Mouse (Mus musculus) midbrain, embryonic 10.5 days (tissue): ENCODE measurements around the gene Hic1. TPM values are rescaled to one million over a fixed set of nuclear protein-coding genes. Genes with fewer than 3 reads are reported as not detected.
"Not testable (repeated sequence)": the region's sequence is repeated elsewhere in the genome, so short reads cannot be mapped to it uniquely, and the experiment has no call there.

Experiments
- DNase-seq: peaks from one replicate; pipeline ENCODE4 v3.0.0-alpha.2; 2017; ENCODE audit warnings: low spot score
- H3K27ac ChIP-seq: fragments of 300-500 bp; sonication (generic); replicated peaks from 2 replicates; pipeline ENCODE4 v1.5.1; 2016; ENCODE audit warnings: mild to moderate bottlenecking
- H3K27me3 ChIP-seq: fragments of 300-500 bp; sonication (generic); 2 replicates; pipeline ENCODE4 v1.6.1; 2016; ENCODE audit warnings: low read depth, mild to moderate bottlenecking; ENCODE audit not compliant: poor library complexity, severe bottlenecking
- H3K36me3 ChIP-seq: fragments of 300-500 bp; sonication (generic); 2 replicates; pipeline ENCODE4 v1.6.1; 2016; ENCODE audit warnings: mild to moderate bottlenecking, moderate library complexity
- H3K4me1 ChIP-seq: fragments of 300-500 bp; sonication (generic); 2 replicates; pipeline ENCODE4 v1.6.1; 2016
- H3K4me3 ChIP-seq: fragments of 300-500 bp; sonication (generic); 2 replicates; pipeline ENCODE4 v1.5.1; 2016; ENCODE audit warnings: mild to moderate bottlenecking, moderate library complexity
- H3K9me3 ChIP-seq: fragments of 300-500 bp; sonication (generic); replicated peaks from 2 replicates; pipeline ENCODE4 v1.6.1; 2016; ENCODE audit warnings: mild to moderate bottlenecking
- WGBS: fragments of 180-500 bp; shearing (Covaris S2); methylation state at CpG from one replicate; pipeline ENCODE4 v1.1.7; 2016; 5-methylcytosine and 5-hydroxymethylcytosine counted together
- polyA plus RNA-seq: library from polyadenylated mRNA; unstranded; fragments of >200 nt; fragmentation: Nextera tagmentation; extraction: Ambion mirVana; gene quantifications from 2 replicates; pipeline ENCODE4 v1.2.1, GENCODE M21; 2016

Hic1 gene
- polyA plus RNA-seq, 1 experiment from 2014 or later: 0.32 TPM

- no peak for DNase-seq
- H3K27ac ChIP-seq: peak overlapping the region; percentile 78
These were observed 20.5 kb upstream of the Hic1 start for GRCm38 (mm10) chr11:75189713-75190370.

DNA sequence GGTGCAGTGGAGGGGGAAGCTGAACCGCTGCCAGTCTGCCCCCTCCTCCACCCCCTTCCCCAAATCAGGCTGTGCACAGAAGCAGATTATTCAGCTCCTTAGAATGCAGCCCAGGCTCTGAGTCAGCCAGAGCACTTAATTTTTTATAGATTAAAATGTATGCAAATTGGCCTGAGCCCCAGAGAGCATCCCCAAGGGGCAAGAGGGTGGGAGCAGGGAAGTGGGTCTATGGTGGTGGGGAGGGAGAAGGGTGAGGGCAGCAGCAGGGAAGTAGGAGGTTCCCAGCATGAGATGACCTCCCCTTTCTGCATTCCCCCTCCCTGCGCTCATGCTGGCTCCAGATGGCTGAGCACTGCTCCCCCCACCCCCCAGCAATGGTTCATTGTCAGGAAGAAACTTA lies 15.7 kb upstream of the Hic1 start:
- 56% methylated on average over 2 of the region's 2 CpGs for WGBS
- H3K27me3 ChIP-seq: no peaks in the 10 kb centered on the region
- H3K4me3 ChIP-seq: no peak overlapping the region
- H3K27ac ChIP-seq: 0 out of 2 replicates have a peak overlapping the region, but pooled peaks have one; percentile 13
- H3K9me3 ChIP-seq: no peaks in the 10 kb centered on the region
- H3K4me1 ChIP-seq: peaks cover 24% of the 10 kb centered on the region
- no peak for DNase-seq
- H3K36me3 ChIP-seq: peaks cover 57% of the 10 kb centered on the region

More at GRCm38 (mm10) chr11:75189713-75190370, 20.5 kb upstream of the Hic1 start:
- Histone ChIP-seq H3K4me3 (peak overlapping the region; percentile 80), H3K9me3 (no peaks in the 10 kb centered on the region), H3K36me3 (peaks cover 9% of the 10 kb centered on the region; the same call in 1 of the 2 replicates), H3K27me3 (peaks cover 43% of the 10 kb centered on the region), H3K4me1 (peaks cover 57% of the 10 kb centered on the region)
- WGBS: under 1% methylated on average over 22 of the region's 22 CpGs

DNA sequence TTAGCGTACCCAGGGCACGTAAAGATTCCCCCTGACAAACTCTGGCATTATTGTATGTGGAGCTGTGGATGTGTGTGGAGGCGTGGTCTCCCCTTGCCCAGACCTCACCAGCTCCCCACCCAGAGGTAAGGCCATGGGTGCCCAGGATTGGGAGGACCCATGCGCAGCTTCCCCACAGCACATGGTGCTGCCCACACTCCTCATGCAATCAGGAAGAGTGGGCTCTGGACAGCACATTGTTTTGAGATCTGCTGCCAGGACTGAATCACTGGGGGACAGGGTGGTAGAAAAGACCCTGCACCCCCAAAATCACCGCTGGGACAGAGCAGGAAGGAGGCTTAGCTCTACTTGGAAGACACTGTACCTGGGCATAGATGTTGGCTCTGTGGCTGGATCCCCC lies 15.3 kb upstream of the Hic1 start:
- no peak for DNase-seq
- Histone ChIP-seq H3K4me1 (peaks cover 23% of the 10 kb centered on the region), H3K9me3 (no peaks in the 10 kb centered on the region), H3K27me3 (no peaks in the 10 kb centered on the region), H3K4me3 (no peak overlapping the region), H3K36me3 (peaks cover 57% of the 10 kb centered on the region), H3K27ac (0 out of 2 replicates have a peak overlapping the region, but pooled peaks have one; percentile 13)
- WGBS: 89% methylated on average over 5 of the region's 5 CpGs

- Histone ChIP-seq H3K27me3 (no peaks in the 10 kb centered on the region), H3K4me1 (peaks cover 23% of the 10 kb centered on the region), H3K4me3 (no peak overlapping the region), H3K27ac (no peak overlapping the region), H3K36me3 (peaks cover 57% of the 10 kb centered on the region), H3K9me3 (no peaks in the 10 kb centered on the region)
- no peak for DNase-seq
- 77% methylated on average over 2 of the region's 2 CpGs for WGBS
These were observed 14.7 kb upstream of the Hic1 start for GRCm38 (mm10) chr11:75183917-75184570.

- Histone ChIP-seq H3K27me3 (peaks cover 21% of the 10 kb centered on the region), H3K9me3 (no peaks in the 10 kb centered on the region), H3K27ac (peak within 1 kb of the TSS; percentile 89), H3K4me1 (peaks cover 31% of the 10 kb centered on the region), H3K36me3 (peaks cover 55% of the 10 kb centered on the region), H3K4me3 (peak within 1 kb of the TSS; percentile 82)
- DNase-seq: peak; percentile 94
- WGBS: under 1% methylated on average over 33 of the region's 33 CpGs
These were observed 9.4 kb upstream of the Hic1 start, which contains the start of gene Ovca2 for GRCm38 (mm10) chr11:75178672-75179208. Ovca2 (minus strand) TSS chr11:75178835.

GRCm38 (mm10) chr11:75178011-75178410 lies 8.7 kb upstream of the Hic1 start:
- H3K4me1 ChIP-seq: peaks cover 39% of the 10 kb centered on the region
- peak overlapping the region; percentile 89 for H3K27ac ChIP-seq
- DNase-seq: no peak
- peak overlapping the region; percentile 82 for H3K4me3 ChIP-seq
- WGBS: 54% methylated on average over 12 of the region's 12 CpGs
- H3K9me3 ChIP-seq: no peaks in the 10 kb centered on the region
- peaks cover 28% of the 10 kb centered on the region for H3K27me3 ChIP-seq
- H3K36me3 ChIP-seq: peaks cover 48% of the 10 kb centered on the region

GRCm38 (mm10) chr11:75174574-75174973 lies 5.3 kb upstream of the Hic1 start:
- DNase-seq, H3K9me3 ChIP-seq, H3K27ac ChIP-seq, H3K4me3 ChIP-seq: not testable (repeated sequence)
- peaks cover 63% of the 10 kb centered on the region for H3K27me3 ChIP-seq
- WGBS: 78% methylated on average over 6 of the region's 6 CpGs
- peaks cover 70% of the 10 kb centered on the region for H3K4me1 ChIP-seq
- H3K36me3 ChIP-seq: peaks cover 18% of the 10 kb centered on the region

GRCm38 (mm10) chr11:75173799-75174165 lies 4.5 kb upstream of the Hic1 start:
- 3% methylated on average over 15 of the region's 15 CpGs for WGBS
- no peaks in the 10 kb centered on the region for H3K9me3 ChIP-seq
- peak overlapping the region; percentile 79 for H3K4me3 ChIP-seq
- H3K27ac ChIP-seq: peak overlapping the region; percentile 78
- DNase-seq: no peak
- H3K27me3 ChIP-seq: peaks cover 70% of the 10 kb centered on the region
- peaks cover 18% of the 10 kb centered on the region for H3K36me3 ChIP-seq
- H3K4me1 ChIP-seq: peaks cover 70% of the 10 kb centered on the region

DNA sequence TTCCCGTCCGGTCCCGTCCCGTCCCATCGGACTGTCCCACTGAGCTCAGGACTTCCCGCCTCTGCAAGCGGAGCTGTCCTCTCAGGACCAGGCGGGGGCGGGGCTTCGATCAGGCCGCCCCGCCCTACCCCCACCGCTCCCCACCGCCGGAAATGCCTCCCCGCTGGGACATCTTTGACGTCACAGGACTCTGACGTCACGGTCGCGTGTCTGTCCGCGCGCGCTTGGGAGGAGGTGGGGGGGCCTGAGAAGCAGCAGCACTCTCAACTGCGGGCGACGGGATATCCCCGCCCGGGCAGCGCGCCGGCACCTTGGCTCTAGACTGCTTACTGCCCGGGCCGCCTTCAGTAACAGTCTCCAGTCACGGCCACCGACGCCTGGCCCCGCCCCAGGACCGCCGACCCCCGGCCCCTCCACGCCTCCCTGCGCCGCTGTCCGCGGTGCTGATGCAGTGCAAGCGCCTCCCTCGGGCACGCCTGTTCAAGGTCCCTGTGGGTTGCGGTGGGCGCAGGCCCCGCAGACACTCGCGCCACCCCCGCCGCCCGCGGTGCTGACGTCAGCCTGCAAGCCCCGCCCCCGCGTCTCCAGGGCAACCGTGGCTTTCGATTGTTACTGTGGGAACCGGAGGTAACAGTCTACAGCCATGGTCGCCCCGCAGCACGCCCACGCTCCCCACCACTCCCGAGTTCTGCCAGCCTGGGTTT lies 3.9 kb upstream of the Hic1 start:
- Histone ChIP-seq H3K27me3 (peaks cover 76% of the 10 kb centered on the region), H3K9me3 (no peaks in the 10 kb centered on the region), H3K4me1 (peaks cover 71% of the 10 kb centered on the region), H3K4me3 (peak overlapping the region; percentile 79), H3K27ac (peak overlapping the region; percentile 78), H3K36me3 (peaks cover 18% of the 10 kb centered on the region)
- under 1% methylated on average over 71 of the region's 71 CpGs for WGBS
- peak; percentile 87 for DNase-seq

DNA sequence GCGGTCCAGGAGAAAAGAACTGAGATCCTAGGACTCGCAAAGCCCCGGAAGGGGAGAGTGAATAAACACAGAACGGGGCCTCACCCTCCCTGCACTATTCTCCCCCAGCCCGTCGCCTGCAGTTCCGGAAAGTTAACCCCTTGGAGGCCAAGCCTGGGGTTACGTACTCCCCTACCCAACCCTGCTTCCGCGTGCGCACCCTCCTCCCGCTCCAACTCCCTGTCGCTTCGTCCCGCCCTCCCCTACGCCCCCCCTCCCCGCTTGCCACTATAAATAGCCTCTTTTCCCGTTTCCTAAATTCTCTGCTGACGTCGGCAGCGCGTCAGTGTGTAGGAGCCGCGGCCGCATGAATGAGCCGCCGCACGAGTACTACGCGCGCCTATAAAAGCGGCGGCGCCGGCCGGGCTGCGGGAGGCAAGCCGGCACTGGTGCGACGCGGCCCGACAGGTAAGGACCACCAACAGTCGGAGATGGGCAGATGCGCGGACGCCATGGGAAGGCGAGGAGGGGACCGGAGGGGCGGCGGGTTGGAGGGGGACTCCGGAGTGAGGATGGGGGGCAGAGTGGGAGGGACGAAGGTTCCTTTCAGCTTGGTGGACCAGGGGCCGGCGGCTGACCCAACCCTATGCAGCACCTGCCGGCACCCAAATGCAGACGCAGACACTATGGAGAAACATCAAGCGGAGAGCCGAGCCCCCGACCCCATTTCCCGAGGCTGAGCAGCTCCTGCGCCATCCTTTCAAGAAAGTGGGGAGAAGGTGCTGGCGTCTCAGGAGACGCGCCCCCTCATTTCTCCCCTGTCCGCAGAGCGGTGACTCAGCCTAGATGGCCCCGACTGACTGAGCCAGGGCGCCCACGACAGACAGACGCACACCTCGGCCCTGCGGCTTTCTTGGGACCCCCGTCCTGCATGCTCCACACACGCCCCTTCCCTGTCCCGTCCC lies 3.1 kb upstream of the Hic1 start:
- Histone ChIP-seq H3K4me3 (peak overlapping the region; percentile 79), H3K36me3 (peaks cover 12% of the 10 kb centered on the region), H3K27me3 (peaks cover 84% of the 10 kb centered on the region), H3K27ac (peak overlapping the region; percentile 78; the same call in 1 of the 2 replicates), H3K4me1 (peaks cover 71% of the 10 kb centered on the region), H3K9me3 (no peaks in the 10 kb centered on the region)
- under 1% methylated on average over 74 of the region's 75 CpGs for WGBS
- peak; percentile 52 for DNase-seq

DNA sequence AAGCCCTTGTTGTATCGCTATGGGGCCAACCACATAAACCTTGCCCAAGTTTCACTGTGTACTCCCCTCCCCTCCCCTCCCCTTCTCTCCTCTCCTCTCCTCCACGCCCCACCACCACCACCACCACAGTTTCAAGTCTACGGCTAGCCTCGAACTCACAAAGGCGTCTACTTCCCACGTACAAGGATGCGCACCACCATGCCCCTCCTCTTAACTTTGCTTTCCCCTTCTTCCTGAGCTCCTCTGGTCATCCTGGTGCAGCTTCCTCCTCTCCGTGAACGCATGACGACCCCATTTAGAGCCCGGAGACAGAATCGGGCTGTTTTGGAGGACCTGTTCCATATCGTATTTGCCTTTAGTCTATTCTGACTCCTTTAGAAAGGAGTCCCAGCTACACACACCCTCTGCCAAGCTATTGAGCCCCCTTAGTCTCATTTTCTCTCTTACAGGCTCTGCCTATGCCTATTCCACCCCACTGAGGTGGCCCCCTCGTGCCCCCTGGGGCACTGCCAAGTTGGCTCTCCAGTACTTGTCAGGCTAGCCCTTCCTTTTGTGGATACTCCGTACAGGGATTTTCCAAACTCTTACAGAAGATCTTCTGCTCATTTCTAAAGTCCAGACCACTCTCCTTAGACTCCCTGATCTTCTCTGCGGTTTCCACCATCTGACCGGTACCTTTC lies 2.0 kb upstream of the Hic1 start:
- Histone ChIP-seq H3K27ac (no peak overlapping the region), H3K4me1 (peaks cover 78% of the 10 kb centered on the region), H3K4me3 (peak overlapping the region; percentile 79), H3K9me3 (no peaks in the 10 kb centered on the region), H3K36me3 (peaks cover 2% of the 10 kb centered on the region), H3K27me3 (peaks cover 93% of the 10 kb centered on the region)
- DNase-seq: peak; percentile 28
- 4% methylated on average over 17 of the region's 17 CpGs for WGBS
